Mouse (Mus musculus): ENCODE measurements around the gene Ap3b1. TPM values are rescaled to one million over a fixed set of nuclear protein-coding genes. Genes with fewer than 3 reads are reported as not detected.

The Ap3b1 gene
- polyA plus RNA-seq (2012; rRNA removed): 23.5 and 27.1 TPM in 2 replicates

DNA sequence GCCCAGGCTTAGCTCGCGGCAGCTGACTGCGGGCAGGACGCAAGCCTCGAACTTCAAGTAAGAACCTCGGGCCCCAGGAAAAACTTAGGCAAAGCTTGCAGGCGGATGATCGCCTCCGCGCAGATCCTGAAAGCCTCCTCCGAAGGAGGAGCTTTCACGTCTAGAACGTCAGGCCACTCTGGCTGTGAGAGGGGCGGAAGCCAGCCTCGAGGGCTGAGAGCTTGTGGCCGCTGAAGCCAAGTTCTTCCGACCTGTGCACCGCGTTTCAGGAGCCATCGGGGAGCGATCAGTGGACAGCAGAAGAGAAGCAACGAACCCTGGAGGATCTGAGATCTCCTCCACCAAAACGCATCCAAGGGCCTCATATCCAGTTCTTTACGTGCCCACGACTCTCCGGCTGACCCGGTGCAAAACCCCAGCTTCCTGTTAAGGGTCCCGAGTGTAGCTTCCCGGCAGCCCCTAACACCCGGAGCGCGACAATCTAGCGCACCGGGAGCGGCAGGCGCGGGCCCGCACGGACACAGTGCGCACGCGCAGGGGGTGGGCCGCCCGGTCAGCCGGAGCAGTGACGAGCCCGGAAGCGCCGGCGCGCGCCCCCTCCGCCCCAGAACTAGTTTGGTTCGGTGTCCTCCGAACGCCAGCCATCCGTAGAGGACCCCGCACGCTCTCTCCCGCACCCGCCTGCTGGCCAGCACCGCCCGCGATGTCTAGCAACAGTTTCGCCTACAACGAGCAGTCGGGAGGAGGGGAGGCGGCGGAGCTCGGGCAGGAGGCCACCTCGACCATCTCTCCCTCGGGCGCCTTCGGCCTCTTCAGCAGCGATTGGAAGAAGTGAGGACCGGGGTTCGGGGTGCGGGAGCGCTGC lies at the start of gene Ap3b1:
TSS of gene Ap3b1 (plus strand) at position 560 of the 865 bp plus-strand sequence.

Other genes with a start within 250 kb of the Ap3b1 start
- gene Scamp1, start 73.1 kb upstream of the Ap3b1 start, polyA plus RNA-seq (2012; rRNA removed): 15.3 and 15.5 TPM in 2 replicates